Mouse (Mus musculus): ENCODE results near the gene 6720489N17Rik.
A peak's percentile ranks its signal among the peaks of the same experiment; 100 is the strongest.
"Not testable (repeated sequence)": the region's sequence is repeated elsewhere in the genome, so short reads cannot be mapped to it uniquely, and the experiment has no call there.

Gene 6720489N17Rik

GRCm38 (mm10) chr13:62623577-62624276, at the start of gene 6720489N17Rik:
Gene 6720489N17Rik (minus strand): TSS chr13:62624182.
- peak; percentile 51 for DNase-seq (ENCODE audit: low spot score)

- DNase-seq (ENCODE audit: low spot score), result no peak
Observed at GRCm38 (mm10) chr13:62653369-62653743, 29.4 kb upstream of the 6720489N17Rik start.

GRCm38 (mm10) chr13:62652681-62653368, 28.8 kb upstream of the 6720489N17Rik start:
- DNase-seq (ENCODE audit: low spot score), result peak; percentile 82

- DNase-seq (ENCODE audit: low spot score), result peak; percentile 42
Observed at GRCm38 (mm10) chr13:62627071-62627470, 3.1 kb upstream of the 6720489N17Rik start.

GRCm38 (mm10) chr13:62624277-62624665, 289 bp upstream of the 6720489N17Rik start:
- not testable (repeated sequence) for DNase-seq (ENCODE audit: low spot score)

- DNase-seq (ENCODE audit: low spot score), result not testable (repeated sequence)
Observed at GRCm38 (mm10) chr13:62617449-62617848, 6.5 kb downstream of the 6720489N17Rik start.

GRCm38 (mm10) chr13:62571099-62571498, 52.9 kb downstream of the 6720489N17Rik start, which contains the start of gene Zfp934:
Gene Zfp934 (minus strand): TSS chr13:62571199.
- not testable (repeated sequence) for DNase-seq (ENCODE audit: low spot score)

GRCm38 (mm10) chr13:62561696-62562095, 62.3 kb downstream of the 6720489N17Rik start:
- not testable (repeated sequence) for DNase-seq (ENCODE audit: low spot score)

- peak; percentile 36 for DNase-seq (ENCODE audit: low spot score)
Observed at GRCm38 (mm10) chr13:62558189-62559110, 65.5 kb downstream of the 6720489N17Rik start, which contains the start of gene Zfp935. Gene Zfp935 (minus strand): TSS chr13:62558511.
